Mouse (Mus musculus) ES-CJ7 (cell line): ENCODE measurements around the gene Tmod3.
A peak's percentile ranks its signal among the peaks of the same experiment; 100 is the strongest.
"Not testable (repeated sequence)": the region's sequence is repeated elsewhere in the genome, so short reads cannot be mapped to it uniquely, and the experiment has no call there.

Experiments
- DNase-seq: peaks from one replicate; pipeline ENCODE4 v3.0.0; 2011; ENCODE audit warnings: low read depth, low spot score

Tmod3 gene

DNA sequence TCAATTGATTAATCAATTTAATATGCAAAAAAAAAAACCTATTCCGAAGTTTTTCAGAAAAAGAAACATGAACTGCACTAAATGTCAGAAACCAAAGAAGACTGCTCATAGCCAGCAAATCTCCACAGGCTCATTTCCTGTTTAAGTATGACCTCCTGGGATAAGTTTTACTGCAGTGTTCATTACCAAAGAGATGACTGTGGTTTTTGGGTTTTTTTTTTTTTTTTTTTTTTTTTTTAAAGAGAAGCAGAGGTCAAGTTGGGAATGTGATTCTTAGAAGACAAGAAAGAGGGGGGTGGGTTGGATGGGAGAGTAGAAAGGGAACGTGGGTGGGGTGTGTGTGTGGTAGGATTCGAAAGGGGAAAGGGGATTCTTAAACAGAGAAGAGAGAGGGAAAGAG lies 1.1 kb downstream of the Tmod3 start:
- no peak for DNase-seq

DNA sequence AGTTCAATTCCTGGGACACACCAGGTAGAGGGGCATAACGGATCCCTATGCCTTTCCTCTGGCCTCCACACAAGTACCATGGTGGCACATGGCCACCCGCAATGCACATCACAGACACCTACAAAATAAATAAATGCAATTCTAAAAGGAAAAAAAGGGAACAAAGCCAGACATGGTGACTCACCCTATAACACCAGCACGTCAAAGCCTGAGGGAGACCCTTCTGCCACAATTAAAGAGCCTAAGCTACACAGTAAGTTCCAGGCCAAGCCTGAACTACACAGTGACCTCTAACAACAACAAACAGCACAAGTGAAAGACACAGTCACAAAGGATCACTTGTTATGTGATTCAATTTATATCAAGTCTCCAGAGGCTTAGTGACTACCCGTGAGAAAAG lies 5.7 kb downstream of the Tmod3 start:
- DNase-seq = no peak

DNA sequence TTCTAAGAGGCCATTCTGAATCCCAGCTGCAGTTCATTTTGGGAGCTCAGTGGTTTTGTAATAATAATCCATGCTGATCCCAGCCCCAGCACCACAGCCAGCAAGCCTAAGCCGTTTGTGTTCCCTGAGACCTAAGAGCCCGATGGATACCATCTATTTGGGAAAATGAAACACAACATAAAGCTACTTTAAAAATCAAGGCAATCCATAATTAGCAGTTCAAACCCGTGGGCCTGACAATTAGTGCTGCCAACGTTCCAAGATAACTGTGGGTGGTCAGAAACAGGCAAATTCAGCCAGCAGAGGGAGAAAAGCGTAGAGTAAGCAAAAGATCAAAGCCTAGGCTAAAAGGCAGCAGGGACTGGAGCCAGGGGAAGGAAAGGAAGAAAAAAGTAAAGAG lies 8.1 kb downstream of the Tmod3 start:
- DNase-seq = no peak

DNA sequence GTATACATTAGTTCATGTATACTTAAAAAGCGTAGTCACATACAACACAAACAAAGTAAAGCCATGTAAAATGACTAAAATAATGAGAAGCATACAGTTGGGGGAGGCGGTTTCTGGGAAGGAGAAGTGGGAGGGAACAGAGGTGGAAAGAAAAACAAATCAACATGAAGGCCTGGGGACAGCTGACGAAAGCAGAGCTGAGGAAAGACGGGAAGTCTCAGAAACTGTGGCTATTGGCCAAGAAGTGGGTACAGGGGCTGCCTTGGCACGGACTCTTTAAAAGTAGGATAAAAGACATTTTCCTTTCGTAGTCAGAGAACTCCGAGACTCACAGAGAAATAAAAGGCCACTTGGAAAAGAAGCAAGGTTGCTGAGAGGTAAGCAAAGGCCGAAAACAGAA lies 10.4 kb downstream of the Tmod3 start:
- DNase-seq = no peak

DNA sequence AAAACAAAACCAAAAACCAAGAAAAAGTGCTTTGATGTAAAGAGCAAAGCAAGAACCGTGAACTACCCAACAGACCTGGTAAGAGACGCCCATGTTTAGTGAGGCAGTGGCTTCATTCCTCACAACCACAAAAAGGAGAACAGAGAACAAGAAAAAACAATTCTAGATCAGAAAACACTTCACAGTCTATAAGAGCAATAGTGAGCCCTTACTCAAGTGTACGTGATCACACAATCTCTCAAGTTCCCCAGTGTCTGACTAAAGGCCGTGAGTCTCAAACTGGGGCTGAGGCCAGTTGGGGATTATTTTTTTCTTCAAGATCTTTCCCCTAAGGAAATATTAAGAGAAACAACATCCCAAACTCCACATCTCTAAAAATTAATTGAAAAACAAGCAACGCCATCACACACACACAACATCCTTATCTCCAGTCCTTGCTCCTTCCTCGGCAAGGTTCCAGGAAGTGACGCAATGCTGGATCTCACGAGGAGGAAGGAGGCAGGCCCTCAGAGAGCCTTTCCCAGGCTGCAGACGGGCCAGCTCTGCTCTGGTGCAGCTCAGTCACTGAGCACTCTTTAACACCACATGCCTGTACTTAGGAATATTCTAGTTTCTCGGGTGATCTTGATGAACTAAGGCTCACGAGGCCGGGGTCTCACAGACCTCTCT lies 12.4 kb downstream of the Tmod3 start:
- no peak for DNase-seq

DNA sequence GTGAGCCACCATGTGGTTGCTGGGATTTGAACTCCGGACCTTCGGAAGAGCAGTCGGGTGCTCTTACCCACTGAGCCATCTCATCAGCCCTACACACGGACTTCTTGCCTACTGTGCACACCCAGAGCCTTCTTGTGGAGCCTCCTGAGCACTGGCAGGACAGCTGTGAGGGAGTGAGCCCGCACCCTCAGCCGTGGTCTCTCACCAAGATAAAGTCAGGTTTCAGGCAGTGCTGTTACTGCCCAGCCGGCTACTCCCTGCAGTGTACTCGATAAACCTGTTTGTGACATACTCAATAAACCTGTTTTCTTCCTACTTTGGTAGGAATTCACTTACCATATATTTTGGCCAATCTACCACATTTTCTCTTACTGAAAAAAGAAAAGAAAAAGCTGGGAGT lies 13.9 kb downstream of the Tmod3 start:
- DNase-seq = no peak

DNA sequence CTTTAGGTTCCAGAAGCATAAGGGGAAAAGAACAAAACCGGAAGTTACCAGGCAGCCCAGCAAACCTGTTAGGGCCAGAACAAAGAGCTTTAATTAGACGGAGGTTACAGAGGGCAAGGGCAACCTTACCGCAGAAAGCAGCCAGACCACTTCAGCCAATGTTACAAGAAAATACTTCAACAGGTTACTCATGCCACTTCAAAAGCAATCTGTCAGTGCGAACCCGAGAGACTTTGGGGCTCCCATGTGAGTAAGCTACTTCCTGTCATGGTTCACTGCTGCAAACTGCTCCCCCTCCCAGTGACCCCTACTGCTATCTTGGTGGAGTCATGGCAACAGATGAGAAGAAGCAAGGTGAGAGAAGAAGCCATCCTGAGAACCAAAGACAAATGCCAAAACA lies 18.0 kb downstream of the Tmod3 start:
- DNase-seq = peak; percentile 18

DNA sequence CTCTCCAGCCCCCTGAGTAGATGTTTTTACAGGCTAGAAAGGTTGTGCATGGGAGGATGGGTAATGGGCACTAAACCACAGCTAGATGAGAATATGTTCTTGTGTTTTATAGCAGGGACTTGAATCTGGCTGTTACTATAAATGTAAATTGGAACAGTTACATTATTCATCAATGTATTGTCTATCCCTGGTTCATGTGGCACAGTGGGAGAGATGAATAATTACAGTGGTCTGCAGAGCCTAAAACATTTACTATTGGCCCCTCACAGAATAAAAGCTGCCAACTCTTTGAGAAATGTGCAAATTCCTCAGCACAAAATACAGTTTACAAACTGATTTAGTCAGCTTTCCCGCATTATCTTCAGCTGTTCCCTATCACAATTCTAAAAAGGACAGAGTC lies 23.0 kb downstream of the Tmod3 start:
- DNase-seq = no peak

DNA sequence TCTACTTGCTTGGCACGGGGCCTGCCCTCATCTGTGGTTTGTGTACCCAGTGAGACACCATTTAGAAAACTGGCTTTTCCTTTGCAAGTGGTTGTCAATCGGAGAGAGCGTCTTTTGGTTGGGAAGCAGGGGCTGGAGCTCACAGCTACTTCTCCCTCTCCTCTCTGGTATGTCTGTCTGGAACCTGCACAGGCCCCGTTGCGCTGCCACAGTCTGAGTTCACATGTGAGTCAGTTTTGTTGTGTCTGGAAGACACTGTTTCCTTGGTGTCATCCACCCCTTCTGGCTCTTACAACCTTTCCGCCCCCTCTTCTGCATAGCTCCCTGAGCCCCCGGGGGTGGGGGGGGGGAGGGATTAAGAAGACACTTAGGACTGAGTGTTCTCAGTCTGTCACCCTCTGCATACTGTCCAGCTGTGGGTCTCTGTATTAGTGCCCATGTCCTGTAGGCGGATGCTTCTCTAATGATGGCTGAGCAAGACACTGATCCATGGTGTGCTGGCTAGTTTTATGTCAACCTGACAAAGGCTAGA lies 25.0 kb downstream of the Tmod3 start:
- no peak for DNase-seq

DNA sequence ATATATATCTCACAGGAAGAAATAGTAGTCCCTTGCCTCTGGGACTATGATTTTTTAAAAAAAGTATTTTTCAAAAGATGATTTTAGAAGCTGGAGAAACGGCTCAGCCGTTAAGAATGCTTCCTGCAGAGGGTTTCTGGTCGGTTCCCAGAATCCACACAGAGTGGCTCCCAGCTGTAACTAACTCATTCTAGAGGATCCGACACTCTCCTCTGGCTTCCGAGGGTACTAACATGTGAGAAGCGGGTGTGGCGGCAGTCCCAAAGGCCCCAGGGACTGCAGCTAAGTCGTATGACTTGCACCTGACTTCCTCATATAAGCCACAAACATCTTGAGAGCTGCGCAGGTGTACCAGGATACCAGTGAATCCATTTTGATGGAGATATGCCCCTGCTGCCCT lies 26.5 kb downstream of the Tmod3 start:
- not testable (repeated sequence) for DNase-seq

DNA sequence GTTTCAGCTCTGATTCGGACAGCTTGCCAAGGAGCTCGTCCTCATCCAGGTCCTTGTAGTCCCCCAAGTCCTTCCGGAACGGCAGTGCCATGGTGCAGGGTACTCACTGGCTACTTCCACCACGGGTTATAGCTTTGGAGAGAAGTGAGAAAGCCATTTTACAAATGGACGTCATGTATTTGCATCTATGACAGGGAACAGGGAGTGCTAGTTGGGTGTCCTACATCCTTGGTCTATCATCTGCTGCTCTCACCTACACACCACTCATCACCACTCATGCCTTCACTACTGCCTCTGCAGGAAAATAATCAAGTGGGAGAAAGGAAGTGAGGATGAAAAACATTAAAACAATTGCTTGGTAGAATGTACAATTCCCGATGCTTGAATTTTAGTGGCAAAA lies 27.0 kb downstream of the Tmod3 start:
- no peak for DNase-seq

DNA sequence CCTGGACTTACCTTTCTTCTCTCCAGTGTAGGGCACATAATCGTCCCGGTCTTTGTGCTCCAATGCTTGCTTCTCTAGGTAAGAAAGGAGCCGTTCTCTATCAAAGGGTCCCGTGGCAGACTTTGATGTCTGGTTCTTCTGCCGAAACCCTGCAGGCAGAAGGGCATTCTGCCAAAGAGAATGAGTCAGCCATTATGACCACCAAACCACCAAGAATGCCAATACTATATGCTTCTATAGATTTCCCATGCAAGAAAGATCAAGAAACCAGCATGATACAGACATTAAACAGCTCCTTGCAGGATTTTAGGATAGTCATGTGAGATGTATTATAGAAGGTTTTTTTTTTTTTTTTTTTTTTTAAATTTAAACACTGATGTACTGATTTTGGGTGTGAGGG lies 30.1 kb downstream of the Tmod3 start:
- no peak for DNase-seq

DNA sequence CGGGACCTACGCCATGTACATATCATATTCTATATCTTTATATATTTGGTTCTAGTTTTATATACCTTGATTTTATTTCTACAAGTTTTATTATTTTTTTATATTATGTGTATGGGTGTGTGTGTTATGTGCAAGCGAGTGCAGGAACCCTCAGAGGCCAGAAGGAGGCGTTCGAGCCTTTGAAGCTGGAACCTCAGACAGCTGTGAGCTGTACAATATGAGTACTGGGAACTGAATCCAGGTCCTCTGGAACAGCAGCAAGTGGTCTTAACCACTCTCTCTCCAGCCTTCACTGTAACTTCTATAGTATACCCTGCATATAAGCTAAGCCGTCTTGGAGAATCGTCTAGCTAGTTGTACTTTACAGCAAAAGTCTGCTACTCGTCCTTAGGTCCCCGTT lies 31.4 kb downstream of the Tmod3 start:
- DNase-seq = peak; percentile 33

DNA sequence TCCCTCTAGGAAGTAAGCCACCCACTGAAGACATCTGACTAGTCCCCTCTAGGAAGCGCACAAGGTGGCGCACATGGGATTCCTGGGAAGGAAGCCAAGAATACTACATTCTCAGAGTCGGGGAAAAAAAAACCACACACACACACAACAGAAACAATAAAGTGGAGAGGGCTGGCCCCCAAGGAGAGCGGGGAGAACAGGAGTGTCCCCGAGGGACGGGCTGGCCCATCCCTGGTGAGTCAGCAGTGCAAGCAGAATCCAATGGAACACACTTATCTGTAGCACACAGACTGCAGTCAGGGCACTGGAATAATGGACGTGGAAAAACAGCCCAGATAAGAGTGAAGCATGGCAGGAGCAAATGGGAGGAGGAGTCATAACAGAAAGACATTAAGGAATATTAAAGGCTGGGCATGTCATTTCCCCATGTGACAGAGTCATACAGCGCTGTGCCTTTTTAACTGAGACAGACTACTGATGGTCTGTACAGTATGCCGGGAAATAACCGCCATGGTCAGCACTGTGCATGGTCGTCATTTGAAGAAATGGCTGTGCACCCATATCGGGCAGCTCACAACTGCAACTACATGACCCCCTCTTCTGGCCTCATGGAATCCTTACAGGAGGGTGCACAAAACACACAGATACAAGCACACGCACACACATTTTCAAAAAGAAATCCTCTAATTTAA lies 31.9 kb downstream of the Tmod3 start:
- DNase-seq = no peak

DNA sequence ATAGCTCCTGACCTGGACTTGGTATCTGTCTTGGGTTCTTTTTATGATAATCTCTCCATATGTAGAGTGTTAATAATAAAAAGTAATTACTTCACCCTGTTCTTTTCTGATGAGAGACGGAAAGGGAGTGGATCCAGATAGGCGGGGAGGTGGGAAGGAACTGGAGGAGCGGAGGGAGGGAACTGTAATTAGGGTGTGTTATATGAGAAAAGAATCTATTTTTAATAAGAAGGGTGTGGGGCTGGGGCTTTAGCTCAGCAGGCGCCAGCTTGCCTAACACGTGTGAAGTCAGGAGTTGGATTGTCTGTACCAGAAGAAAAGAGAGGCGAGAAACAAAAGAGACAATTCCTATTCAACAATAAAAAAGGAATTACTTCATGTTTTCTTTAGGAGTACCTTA lies 35.8 kb downstream of the Tmod3 start:
- no peak for DNase-seq

DNA sequence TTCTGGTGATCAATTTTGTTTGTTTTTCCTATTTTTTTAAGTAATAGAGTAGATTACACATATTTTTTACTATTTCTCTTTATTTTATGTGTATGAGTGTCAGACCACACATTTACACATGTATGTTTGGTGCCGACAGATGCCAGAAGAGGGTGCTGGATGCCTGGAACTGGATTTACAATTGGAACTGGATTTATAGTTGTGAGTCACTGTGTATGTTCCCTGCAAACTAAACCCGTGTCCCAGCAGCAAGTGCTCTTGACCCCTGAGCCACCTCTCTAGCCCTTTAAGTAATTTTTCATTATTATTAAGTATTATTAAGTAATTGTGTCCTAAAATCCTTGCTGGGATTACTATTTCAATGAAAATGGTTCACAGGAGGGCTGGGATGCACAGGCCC lies 37.2 kb downstream of the Tmod3 start:
- no peak for DNase-seq

DNA sequence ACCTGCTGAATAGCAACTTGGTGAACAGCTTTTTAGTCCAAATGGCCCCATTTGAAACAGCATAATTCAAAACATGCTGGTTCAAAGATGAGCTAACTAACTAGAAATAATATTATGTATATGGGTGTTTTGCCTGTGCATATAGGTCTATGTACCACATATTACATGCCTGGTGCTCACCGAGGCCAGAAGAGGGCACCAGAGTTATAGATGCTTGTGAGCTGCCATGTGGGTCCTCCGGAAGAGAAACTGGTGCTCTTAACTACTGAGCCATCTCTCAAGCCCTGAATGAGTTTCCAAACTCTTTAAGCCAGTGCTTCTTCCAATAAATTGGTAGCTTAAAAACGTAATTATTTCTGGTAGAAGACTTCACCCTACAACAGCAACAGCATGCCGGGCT lies 37.7 kb downstream of the Tmod3 start:
- DNase-seq = no peak

DNA sequence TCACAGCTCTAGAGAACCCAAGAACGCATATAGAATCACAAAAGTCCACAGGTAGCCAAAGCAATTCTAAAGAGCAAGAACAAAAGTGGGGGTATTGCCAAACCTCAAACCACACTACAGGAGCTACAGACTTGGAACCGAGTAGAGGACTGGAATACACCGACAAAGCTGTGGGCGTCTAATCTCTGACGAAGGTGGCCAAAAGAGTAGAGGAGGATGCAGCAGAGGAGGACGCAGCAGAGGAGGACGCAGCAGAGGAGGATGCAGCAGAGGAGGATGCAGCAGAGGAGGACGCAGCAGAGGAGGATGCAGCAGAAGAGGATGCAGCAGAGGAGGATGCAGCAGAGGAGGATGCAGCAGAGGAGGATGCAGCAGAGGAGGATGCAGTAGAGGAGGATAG lies 38.5 kb downstream of the Tmod3 start:
- DNase-seq = no peak

DNA sequence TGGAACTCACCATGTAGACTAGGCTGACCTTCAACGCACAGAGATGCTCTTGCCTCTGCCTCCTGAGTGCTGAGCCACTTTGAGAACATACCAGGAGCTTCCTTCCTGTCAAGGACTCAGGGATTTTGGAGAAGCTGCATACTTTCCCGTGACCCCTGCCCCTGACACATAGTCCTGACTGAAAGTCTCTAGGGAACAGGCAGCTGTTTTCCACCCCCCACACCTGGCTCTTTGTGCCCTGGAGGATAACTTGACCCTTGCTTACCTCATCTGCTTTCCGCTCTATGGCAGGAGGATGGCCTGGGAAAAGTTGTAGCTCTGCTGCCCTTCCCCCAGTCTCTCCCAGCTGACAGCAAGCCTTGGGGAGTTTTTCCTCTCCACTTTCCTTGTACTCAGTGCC lies 41.7 kb downstream of the Tmod3 start:
- no peak for DNase-seq

DNA sequence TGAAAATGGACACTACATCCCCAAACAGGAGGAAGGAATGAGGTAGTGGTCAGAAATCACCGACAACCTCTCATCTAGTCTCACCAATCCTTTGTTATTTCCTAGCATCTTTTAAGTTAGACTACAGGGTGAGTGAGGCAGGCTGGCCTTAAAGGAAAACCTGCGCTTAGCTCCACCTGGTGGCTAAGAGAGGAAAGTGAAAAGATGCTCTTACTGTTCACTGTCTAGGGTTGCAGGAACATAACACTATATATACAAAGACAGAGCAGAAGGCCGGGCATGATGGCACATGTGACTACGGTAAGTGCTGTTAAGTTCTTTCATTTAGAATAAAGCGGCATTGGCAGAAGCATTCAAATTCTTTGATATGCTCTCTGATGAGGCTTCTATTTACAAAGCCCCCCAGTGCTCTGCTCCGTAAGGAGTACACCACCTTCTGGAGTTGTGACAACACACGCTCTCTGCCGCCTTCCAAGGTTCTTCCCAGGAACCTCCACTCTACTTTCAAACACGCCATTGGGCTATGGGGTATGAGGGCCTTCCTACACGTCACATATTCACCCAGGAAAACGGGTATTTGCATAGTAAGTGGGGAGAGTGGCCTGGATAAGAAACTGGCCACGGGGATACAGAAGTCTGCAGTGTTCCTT lies 43.9 kb downstream of the Tmod3 start:
- DNase-seq = peak; percentile 76

DNA sequence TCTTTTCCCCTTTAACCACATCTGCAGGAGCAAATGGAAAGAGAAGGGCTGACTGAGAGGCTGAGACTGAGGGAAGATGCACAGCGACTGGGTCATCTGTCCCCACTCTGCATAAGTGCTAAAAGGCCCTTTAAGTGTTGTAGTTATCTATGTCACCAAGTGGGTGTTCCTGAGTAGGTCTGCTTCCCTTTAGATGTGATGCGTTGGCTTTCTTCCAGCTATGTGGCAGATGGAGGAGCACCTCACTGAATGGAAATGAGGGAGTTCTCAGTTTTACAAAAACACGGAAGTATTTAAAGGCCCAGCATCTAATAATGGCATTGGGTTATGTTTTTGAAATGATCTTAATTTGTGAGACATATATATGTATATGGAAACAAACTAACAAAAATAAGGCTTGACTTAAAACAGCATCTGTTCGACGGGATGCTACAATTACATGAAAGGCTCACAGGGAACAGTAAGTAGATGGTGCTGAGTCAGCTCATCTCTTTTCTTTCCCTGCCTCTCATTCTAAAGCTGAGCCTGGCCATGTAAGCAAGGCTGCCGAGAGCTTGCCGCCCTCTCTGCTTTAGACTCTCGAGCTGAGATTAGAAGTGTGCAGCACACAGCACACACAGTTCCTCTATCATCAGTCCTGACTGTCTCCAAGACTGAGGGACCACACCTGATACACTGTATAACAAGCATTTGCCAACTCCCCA lies 48.1 kb downstream of the Tmod3 start:
- no peak for DNase-seq

DNA sequence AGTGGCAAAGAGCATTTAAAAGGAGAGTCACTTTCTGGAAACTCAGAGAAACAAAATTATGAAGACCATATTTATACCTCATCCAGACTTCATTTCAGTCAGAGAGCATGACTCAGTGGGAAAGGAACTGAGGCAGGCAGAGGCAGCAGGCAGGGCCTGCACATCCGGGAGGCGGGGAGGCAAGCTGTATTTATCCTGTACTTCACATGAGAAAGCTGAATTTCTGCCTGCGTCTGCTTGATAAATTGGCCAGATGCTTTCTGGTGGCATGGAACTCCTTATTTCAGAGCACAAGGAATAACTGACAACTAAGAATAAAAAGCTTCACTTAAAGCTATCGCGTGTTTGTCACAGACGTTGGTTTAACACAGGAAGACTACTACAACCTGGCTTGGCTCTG lies 55.1 kb downstream of the Tmod3 start:
- DNase-seq = no peak
